Mouse (Mus musculus): ENCODE data around the gene Lrrn1.

Lrrn1 gene

DNA sequence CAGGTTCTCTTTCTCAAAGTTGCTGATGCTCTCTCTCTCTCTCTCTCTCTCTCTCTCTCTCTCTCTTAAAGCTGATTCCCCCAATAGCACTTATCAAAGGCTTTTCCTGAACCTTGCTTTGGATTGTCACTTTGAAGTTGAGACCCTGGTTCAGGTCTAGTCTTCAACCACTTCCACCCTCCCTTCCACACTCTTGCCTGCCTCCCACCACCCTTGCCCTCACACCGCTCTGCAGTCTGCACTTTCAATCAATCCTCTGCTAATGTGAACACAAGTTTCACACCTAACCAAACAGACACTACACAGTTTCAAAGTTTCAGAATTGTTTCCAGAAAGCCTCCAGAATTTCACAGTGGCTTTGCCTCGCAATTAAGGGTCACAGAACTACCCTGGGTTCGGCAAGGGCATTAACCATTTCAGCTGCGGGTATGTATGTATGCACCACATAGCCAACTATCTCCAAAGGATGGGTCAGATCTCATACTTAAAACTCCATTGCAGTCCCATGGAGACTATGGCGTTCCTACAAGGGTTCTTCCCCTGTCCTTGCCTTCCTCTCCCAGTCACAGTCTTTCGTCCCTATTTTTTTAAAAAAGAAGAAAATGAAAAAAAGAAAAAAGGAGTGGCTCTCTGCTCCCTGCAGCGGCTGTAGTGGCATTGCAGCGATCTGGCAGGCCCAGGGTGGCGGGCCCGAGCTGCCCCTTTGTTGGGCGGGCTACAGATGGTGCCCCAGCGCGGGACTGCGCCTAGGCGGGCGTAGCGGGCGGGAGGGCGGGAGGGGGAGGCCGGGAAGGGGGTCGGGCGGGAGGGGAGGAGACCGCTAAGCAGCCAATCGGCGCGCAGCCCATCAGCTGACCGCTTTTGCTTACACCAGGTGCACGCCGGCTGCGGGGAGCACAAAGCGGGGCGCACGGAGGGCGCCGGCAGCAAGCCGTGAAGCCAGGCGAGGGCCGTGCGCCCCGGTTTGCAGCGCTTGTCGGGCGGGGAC lies at the start of gene Lrrn1:
Gene Lrrn1, plus strand, starts transcription at position 892 of the 988 bp plus-strand sequence.
- peak; percentile 89 to 92 for DNase-seq (ENCODE audit: low spot score in 2 of 2)

DNA sequence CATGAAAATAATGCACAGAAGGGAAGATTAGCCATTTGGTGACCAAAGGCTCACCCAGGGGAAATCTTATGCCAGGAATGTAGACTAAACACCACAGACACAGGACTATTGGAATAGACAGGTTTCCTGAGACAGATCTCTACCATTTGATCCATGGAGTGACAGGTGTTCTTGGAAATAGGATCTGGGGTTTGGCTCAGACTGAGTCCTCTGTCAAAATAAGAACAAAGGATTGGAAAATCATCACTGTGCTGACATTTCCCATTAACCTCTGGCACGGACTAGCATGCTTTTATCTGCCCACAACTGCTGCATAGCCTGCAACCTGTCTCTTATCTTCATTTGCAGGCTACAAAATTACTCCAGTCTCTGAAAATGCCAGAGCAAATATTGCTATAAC lies 35.1 kb upstream of the Lrrn1 start:
- DNase-seq (ENCODE audit: low spot score in 2 of 2), result no peak

DNA sequence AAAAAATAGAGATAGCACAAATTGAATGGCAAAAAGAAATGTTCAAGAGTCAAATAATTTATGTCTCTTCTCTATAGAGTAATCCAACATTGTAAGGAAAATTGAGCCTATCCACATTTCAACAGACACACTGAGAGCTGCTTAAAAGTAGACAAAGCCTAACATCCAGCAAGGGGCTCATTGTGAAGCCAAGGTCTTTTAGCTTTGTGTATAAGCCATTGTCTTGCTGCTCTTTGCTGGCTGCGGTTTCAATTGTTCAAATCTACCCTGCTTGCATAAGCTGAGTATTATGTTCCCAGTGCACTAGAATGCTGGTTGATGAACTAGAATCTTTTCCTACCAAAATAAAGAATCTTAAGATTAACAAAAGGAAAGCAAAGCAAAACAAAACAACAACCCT lies 33.7 kb upstream of the Lrrn1 start:
- DNase-seq (ENCODE audit: low spot score in 2 of 2), result no peak

DNA sequence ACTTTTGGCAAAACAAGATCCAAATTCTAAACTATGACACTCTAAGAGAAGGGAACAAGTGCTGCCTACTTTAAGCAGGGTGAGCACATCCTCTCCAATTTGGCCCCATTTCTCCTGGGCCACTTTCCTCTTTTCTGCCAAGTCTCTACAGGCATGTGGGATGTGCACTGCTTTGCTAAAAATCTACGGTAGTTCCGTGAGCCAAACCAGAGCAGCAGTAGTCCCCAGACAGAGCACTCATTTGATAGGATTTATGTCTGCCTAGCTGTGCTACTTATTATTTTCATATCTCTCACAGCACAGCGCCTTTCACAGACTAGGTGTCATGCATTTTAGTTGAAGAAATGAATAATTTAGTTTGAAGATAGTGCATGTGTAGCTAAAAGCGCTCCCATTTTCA lies 15.9 kb upstream of the Lrrn1 start:
- DNase-seq (ENCODE audit: low spot score in 2 of 2), result peak in 1 of 2 experiments; percentile 23

DNA sequence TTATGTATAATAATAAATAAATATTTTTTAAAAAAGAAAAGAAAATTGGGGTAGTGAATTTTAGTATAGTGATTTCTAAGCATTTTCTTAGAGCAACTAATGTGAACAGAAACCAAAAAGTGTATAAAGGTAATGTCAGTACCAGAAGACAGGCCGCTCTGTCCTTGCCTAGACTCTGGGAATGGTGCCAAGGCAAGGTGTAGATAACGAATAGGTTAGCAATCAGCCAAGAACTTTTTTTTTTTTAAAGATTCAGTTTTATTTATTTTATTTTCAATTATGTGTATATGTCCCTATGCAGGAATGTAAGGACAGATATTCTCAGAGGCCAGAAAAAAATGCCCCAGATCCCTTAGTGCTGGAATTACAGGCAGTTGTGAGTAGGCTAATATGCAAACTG lies 5.6 kb upstream of the Lrrn1 start:
- DNase-seq (ENCODE audit: low spot score in 2 of 2), result no peak

DNA sequence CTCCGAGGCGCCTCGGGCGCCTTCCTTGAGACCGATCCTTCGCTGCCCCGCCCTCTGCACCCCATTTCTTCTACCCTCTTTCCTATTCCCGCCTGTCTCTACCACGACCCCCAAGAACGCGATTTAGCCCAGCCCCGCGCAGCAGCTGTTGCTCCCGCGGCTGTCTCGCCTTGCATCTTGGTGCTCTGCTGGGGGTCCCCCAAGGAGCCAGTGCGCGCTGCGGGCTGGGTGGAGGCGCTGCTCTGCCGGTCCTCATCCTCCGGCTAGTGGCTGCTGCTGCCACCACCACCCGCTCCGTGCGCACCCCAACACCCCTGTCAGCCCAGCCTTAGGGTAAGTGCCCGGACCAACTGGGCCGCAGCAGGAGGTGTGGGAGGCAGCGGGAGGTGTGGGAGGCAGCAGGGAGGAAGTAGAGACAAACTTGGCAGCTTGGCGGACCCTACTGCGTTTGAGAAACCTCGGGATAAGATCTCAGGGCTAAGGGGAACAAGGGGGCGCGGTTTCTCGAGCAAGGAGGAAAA lies 403 bp downstream of the Lrrn1 start:
- peak; percentile 66 for DNase-seq (ENCODE audit: low spot score in 2 of 2)

DNA sequence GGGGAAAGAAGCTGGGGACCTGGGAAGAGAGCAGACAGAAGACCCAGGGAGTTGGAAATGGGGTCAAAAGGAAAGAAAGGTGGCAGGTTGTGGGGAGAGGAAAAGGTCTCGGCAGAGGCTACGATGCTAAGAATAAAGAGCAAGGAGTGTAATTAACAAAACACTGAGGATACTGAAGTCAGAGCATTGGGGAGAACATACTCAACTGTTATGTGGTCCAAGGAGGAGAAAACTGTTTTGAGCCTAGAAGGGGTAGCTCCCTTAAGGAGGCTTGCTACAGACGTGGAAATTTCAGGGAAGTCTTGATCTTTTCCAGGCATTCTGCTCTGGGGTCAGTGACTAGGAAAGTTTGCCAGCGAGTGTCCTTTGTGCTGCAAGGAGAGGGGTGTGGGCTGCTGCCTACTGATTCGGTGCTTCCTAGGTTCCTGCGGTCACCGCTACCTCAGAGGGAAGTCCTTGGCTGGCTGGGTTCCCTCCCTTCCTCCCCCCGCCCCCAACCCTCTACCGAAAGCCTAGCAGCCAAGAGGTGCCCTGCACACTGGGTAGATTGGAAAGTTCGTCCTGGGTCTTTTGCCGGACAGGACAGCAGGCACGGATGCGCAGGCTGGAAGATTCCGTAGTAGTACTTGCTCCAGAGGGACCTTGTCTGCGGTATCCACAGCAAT lies 1.2 kb downstream of the Lrrn1 start:
- peak; percentile 29 to 34 for DNase-seq (ENCODE audit: low spot score in 2 of 2)

DNA sequence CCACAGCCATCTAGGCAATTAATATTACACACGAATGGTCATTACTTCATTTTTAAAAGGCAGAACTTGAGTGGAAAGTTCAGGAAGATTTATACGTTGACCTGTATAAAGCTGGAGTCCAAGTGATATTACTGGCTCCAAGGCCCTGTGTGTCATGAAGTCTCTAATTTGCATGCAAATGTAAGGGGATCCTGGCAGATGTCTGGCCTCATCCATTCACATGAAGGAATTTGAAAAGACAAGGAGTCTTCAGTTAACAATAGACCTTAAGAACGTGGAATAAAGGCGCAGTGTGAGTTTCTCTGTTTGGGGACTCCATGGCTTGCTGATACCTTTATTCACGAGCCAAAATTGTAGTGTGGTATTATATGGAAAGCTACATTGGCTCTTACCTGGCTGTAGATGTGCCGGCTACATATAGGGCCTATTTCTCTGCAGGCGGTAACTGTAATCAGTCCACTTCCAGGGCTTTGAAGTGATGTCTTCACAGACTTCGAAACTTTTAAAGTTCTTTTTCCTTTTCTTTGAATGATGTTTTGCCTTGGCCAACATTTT lies 2.0 kb downstream of the Lrrn1 start:
- no peak for DNase-seq (ENCODE audit: low spot score in 2 of 2)

DNA sequence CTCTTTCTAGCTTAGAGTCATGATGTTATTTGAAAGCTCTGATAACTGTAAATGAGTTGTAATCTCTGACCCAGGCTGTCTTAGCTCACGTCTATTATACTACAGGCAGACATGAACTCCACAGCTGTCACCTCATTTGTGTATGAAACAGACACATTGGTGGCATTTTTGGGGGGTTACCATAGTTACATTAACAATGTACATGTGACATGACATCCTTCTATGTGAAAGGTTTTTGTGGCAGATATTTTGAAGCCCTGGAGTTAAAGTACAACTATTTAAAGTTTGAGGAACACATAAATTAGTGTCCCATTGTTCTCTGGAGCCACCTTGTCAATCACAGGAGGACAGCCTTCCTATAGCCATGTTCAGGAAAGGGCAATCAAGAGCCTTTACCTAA lies 5.0 kb downstream of the Lrrn1 start:
- DNase-seq (ENCODE audit: low spot score in 2 of 2), result no peak

DNA sequence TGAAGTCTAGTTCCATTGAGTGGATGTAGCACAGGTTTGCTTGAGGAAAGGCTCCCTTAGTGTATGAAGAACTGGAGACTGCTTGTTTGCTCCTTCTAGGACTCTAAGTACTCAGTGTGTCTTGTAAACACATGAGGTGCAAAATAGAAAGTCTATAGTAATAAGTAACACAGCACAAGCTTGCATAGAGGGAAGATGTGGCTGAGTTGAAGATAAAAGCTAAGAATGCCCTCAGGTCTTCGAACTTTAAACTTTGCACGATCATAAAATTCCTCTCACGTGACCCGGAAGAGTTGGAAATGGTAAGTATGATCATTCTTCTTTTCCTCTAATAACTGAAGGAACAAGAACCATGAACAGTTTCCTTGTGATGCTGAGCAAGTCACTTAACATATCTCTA lies 7.1 kb downstream of the Lrrn1 start:
- DNase-seq (ENCODE audit: low spot score in 2 of 2), result no peak

DNA sequence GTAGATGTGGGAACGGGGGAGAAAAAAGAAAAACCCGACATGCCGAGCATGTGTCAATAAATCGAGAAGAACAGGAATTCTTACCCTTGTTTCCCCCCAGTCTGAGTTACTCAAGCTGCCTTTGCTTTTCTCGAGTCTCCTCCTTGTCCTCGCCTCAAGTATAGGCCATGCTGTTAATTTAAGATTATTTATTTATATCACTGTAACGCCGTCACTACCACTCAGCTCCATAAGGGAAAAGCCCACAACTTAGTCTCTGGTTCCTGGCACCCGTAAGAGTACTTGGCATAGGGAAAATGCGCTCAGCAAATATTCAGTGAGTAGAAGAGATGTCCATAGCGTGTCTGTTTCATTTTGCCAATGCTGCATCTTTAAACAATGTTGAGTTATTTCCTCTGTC lies 11.7 kb downstream of the Lrrn1 start:
- DNase-seq (ENCODE audit: low spot score in 2 of 2), result peak; percentile 30 to 52

DNA sequence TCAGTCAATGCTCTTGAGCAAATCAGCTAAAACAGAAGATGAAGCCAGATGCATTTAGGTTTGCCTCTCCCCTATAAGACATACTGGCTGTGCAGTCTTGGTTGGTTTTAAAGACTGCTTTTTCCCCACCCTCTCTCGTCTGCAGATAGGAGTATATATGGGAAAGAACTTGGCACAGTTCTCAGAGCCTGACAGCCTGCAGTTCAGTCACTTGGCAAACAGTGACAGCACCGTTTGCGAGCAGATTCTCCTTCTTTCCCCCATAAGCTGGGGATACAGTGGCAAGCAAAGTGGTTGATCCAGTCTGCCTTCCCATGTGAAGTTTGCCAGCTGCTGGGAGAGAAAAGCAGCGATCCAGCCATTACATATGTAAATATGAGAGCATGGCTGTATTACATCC lies 12.3 kb downstream of the Lrrn1 start:
- peak; percentile 59 to 76 for DNase-seq (ENCODE audit: low spot score in 2 of 2)

DNA sequence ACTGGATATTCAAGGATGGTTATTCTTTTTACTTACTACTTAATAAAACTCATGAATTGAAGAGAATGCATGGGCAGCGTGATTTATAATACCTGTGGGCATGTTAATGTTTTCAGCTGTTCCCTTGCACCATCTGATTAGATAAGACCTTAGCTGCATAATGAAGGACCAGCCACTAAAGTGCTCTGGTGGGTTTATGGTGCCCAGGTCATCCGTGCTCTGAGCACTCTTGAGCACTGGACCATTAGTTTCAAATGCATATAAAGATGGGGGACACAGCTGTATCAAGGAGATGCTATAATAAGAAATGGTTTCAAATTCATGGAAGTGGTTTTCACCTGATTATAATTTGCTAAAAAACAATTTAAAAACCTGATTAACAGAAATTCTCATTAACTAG lies 16.7 kb downstream of the Lrrn1 start:
- no peak for DNase-seq (ENCODE audit: low spot score in 2 of 2)

DNA sequence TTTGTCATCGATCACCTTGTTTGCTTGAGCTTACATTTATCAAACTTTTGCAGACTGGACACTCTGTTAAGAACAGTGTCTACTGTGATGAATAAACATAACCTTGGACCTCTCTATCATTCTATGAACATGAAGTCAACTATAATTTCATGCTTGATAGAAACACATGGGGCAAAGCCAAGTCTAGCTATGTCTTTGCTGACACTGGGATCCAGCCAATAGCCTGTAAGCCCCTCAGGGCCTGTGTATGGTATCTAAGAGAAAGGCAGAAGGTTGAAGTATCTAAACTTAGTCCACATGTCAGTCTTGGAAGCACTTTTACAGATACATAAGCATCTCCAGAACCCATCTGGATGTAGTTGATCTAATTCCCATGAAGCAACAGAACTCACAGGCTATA lies 22.9 kb downstream of the Lrrn1 start:
- no peak for DNase-seq (ENCODE audit: low spot score in 2 of 2)

DNA sequence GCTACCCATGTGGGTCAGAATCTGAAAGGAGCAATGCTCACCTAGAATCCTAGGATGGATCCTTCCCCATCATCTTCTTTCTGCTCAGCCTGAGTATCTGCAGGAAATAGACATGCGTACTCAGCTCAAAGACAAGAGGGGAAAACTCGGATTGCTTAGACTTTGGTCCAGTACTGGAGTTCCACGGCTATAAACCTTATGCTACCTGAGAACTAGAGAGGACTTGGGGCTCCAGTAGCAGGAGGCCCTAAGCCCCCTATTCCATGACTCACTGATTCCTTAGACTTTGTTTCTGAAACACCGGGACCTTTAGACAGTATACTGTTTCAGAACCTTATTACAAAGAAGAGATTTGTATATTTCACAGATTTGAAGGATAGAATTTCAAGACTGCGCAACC lies 25.8 kb downstream of the Lrrn1 start:
- DNase-seq (ENCODE audit: low spot score in 2 of 2), result no peak

DNA sequence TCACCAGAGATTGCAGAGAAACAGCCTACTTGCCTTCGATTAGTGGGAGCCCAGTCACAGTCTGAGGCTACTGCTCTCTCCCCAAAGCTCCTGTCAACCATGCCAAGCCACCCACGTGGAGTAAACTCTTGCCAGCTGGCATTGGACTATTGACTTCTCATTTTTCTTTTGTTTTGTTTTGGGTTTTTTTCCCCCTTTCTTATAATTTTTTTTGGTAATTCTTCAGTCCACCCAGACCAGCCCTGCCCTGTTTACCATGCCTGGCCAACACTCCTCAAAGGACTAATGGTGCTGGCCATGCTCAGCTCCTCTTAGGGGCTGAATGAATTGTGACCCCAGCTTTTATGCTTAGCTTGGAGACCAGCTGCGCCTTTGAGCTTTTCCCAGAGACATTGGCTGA lies 27.4 kb downstream of the Lrrn1 start:
- peak; percentile 48 to 68 for DNase-seq (ENCODE audit: low spot score in 2 of 2)

DNA sequence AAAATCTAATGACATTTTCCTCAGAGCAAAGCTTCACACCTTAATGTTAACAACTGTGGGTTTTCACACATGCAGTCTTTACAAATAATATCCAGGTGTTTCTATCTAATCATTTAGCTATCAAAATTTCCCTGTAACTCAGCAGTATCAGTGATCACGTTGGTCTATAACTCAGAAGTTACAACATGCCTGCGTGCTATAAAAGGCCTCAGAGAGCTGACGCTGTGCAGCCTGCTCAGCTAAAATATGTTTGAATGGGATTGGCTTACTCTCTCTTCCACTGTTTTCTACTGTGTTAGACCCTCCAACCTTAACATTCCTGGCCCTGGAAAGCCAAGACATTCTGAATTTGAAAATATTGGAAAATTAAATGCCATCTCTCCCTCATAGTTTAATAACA lies 28.2 kb downstream of the Lrrn1 start:
- no peak for DNase-seq (ENCODE audit: low spot score in 2 of 2)

DNA sequence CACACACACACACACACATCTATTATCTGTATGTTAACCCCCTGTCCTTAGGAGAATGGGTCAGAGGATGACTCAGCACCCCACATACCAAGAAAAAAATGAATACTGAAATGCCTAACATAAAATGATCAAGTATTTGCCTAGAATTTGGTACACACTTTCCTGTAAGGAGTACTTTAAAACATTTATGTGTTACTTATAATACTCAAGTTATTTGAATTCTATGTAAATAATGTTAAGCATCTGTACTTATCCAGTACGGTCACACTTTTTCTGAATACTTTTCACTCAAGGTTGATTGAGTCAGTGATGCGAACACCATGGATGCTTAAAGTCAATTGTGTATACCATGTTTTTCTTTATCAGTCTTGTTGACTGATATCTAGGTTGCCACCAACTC lies 32.7 kb downstream of the Lrrn1 start:
- no peak for DNase-seq (ENCODE audit: low spot score in 2 of 2)

DNA sequence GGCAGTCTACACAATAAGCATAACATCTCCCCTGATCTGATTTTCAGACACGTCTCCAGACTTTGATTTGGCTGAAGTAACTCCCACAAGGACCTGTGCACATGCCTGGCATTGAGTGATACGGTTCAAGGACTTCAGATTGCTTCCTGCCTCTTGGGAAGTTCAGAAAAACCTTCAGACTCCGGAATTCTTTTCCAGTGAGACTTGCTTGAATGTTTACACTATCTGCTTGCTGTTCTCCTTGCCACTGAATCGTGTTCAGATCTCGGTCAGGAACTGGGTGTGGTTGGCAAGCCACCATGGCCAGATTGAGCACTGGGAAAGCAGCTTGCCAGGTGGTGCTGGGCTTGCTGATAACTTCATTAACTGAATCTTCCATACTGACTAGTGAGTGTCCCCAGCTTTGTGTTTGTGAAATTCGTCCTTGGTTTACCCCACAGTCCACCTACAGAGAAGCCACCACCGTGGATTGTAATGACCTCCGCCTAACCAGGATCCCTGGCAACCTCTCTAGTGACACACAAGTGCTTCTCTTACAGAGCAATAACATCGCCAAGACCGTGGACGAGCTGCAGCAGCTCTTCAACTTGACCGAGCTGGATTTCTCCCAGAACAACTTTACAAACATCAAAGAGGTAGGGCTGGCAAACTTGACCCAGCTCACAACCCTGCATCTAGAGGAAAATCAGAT lies 37.5 kb downstream of the Lrrn1 start:
- no peak for DNase-seq (ENCODE audit: low spot score in 2 of 2)

DNA sequence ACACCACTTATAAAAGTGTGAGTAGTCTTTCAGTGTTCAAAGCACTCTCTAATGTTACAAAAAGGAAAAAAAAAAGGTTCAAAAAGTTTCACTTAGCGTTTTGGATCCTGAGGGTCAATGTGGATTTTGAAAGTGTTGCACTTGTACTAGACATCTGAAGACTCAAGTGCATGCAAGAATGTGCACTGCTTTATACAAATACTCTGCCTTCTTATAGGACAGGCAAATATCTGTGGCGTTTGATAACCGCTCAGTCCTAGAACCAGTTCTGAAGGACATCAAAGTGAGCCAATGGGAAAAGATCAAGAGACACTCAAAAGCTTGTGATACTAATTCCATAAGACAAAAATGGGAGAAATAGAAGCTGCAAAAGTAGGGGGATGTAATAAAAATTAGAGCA lies 45.0 kb downstream of the Lrrn1 start:
- no peak for DNase-seq (ENCODE audit: low spot score in 2 of 2)

DNA sequence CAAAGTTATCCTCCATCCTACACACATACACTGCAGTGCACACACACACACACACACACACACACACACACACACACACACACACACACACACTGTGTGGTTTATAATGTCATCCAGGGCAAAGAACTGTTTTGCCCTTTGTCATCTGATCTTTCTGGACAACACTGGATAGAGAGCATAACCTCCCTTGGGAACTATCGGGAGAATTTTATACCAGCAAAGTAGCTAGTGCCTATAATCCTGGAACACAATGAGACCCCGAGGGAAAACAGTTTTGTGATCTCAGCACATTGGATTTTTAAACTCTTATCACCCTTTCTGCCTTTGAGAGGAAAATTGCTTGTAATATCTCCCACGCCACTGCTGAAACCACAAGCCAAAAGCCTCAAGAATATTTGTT lies 45.8 kb downstream of the Lrrn1 start:
- DNase-seq (ENCODE audit: low spot score in 2 of 2), result no peak

DNA sequence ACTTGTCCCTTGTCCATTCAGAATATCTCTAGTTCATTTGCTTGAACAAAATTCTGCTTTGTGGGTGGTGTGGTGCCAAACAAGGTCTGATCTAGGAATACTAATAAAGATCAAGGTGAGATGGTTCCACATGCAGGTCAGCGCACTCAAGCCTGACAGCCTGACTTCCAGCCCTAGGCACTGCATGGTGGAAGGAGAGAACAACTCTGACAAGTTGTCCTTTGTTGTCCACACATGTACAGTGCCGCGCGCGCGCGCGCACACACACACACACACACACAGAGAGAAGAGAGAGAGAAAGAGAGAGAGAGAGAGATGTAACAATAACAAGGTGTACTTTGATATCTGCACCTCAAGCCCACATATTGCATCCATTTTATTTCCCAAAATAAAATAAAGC lies 47.7 kb downstream of the Lrrn1 start:
- no peak for DNase-seq (ENCODE audit: low spot score in 2 of 2)
